Mouse (Mus musculus) erythroid progenitor cell, adult 5-6 weeks (primary cell): ENCODE data around the gene Blm. TPM values are rescaled to one million over a fixed set of nuclear protein-coding genes. Genes with fewer than 3 reads are reported as not detected.

Source experiments
- ATAC-seq: replicated peaks from 2 replicates; pipeline ENCODE4 v1.8.0; 2016; ENCODE audit warnings: moderate number of reproducible peaks, mild to moderate bottlenecking, moderate TSS enrichment, inconsistent platforms; ENCODE audit not compliant: poor library complexity, low FRiP score, severe bottlenecking
- total RNA-seq, 2 experiments: library from RNA; stranded (forward) in 1 of 2; stranded (reverse) in 1 of 2; fragments of 150-400 nt in 1 of 2; fragments of 186-747, 209-891 nt in 1 of 2; gene quantifications; 2 replicates each; pipeline versions ENCODE4 v1.2.3 to v1.2.4; 2015 to 2017; ENCODE audit warnings: low replicate concordance in 2 of 2

The Blm gene
- total RNA-seq, 2 experiments from 2014 or later, result 224 to 327 TPM

GRCm38 (mm10) chr7:80444401-80445249 is 90.3 kb downstream of the Blm start:
- peak; percentile 53 for ATAC-seq

GRCm38 (mm10) chr7:80443124-80443523 is 91.8 kb downstream of the Blm start:
- ATAC-seq, result no peak

GRCm38 (mm10) chr7:80441986-80442904 is 92.7 kb downstream of the Blm start:
- no peak for ATAC-seq

GRCm38 (mm10) chr7:80440685-80441084 is 94.2 kb downstream of the Blm start:
- ATAC-seq, result no peak

- ATAC-seq, result no peak
Measured at GRCm38 (mm10) chr7:80439789-80440488, 95.0 kb downstream of the Blm start.

GRCm38 (mm10) chr7:80439032-80439760 is 95.7 kb downstream of the Blm start:
- no peak for ATAC-seq

- ATAC-seq, result no peak
Measured at GRCm38 (mm10) chr7:80436571-80436970, 98.3 kb downstream of the Blm start.

- 0 out of 2 replicates have a peak, but pooled peaks have one; percentile 57 for ATAC-seq
Measured at GRCm38 (mm10) chr7:80435594-80435993, 99.3 kb downstream of the Blm start.

GRCm38 (mm10) chr7:80429661-80430060 is 105.3 kb downstream of the Blm start:
- ATAC-seq, result no peak

- ATAC-seq, result no peak
Measured at GRCm38 (mm10) chr7:80427730-80428129, 107.2 kb downstream of the Blm start.

GRCm38 (mm10) chr7:80426363-80426762 is 108.6 kb downstream of the Blm start:
- ATAC-seq, result no peak

- peak; percentile 32; the same call in 1 of the 2 replicates for ATAC-seq
Measured at GRCm38 (mm10) chr7:80424722-80425121, 110.2 kb downstream of the Blm start.

GRCm38 (mm10) chr7:80422759-80423480 is 112.0 kb downstream of the Blm start:
- peak; percentile 81 for ATAC-seq

- ATAC-seq, result no peak
Measured at GRCm38 (mm10) chr7:80421576-80421975, 113.3 kb downstream of the Blm start.

- no peak for ATAC-seq
Measured at GRCm38 (mm10) chr7:80420586-80420985, 114.3 kb downstream of the Blm start.

- ATAC-seq, result no peak
Measured at GRCm38 (mm10) chr7:80419278-80419677, 115.6 kb downstream of the Blm start.

GRCm38 (mm10) chr7:80418036-80418435 is 116.9 kb downstream of the Blm start:
- ATAC-seq, result no peak

GRCm38 (mm10) chr7:80417601-80418000 is 117.3 kb downstream of the Blm start:
- ATAC-seq, result no peak

GRCm38 (mm10) chr7:80416969-80417368 is 118.0 kb downstream of the Blm start:
- ATAC-seq, result no peak
